Mouse (Mus musculus): ENCODE results near the gene Padi4. TPM values are rescaled to one million over a fixed set of nuclear protein-coding genes. Genes with fewer than 3 reads are reported as not detected.
A peak's percentile ranks its signal among the peaks of the same experiment; 100 is the strongest.

Padi4 gene
- polyA plus RNA-seq, 1 experiment from 2014 or later = 2.1 TPM

GRCm38 (mm10) chr4:140775876-140776275, 1.8 kb upstream of the Padi4 start:
- Histone ChIP-seq H3K27ac (ENCODE audit: low read depth) (no peak overlapping the region), H3K27me3 (ENCODE audit: insufficient read depth, low read length) (no peaks in the 10 kb centered on the region), H3K4me1 (ENCODE audit: insufficient read depth) (no peaks in the 10 kb centered on the region), H3K9ac (no peak overlapping the region), H3K4me3 (ENCODE audit: low read depth, low read length) (no peak overlapping the region), H3K36me3 (ENCODE audit: insufficient read depth) (no peaks in the 10 kb centered on the region), H3K9me3 (ENCODE audit: low read depth, low read length) (no peaks in the 10 kb centered on the region), H3K4me2 (no peak overlapping the region)
- DNase-seq (no peak), ATAC-seq (ENCODE audit: insufficient read depth) (no peak)
- no peak for TF ChIP-seq CTCF (IDR thresholded peaks at IDR 0.05; ENCODE audit: low read depth)
- 68% methylated on average over 10 of the region's 10 CpGs for WGBS

GRCm38 (mm10) chr4:140774893-140775292, 857 bp upstream of the Padi4 start:
- no peak overlapping the region for H3K4me3 ChIP-seq (ENCODE audit: low read depth, low read length)
- no peak overlapping the region for H3K4me2 ChIP-seq
- DNase-seq = no peak
- H3K27me3 ChIP-seq (ENCODE audit: insufficient read depth, low read length) = no peaks in the 10 kb centered on the region
- no peak overlapping the region for H3K9ac ChIP-seq
- no peaks in the 10 kb centered on the region for H3K9me3 ChIP-seq (ENCODE audit: low read depth, low read length)
- H3K27ac ChIP-seq (ENCODE audit: low read depth) = no peak overlapping the region
- no peaks in the 10 kb centered on the region for H3K36me3 ChIP-seq (ENCODE audit: insufficient read depth)
- no peak for TF ChIP-seq CTCF (IDR thresholded peaks at IDR 0.05; ENCODE audit: low read depth)
- no peak for ATAC-seq (ENCODE audit: insufficient read depth)
- H3K4me1 ChIP-seq (ENCODE audit: insufficient read depth) = no peaks in the 10 kb centered on the region
- 87% methylated on average over 9 of the region's 9 CpGs for whole genome bisulfite sequencing

DNA sequence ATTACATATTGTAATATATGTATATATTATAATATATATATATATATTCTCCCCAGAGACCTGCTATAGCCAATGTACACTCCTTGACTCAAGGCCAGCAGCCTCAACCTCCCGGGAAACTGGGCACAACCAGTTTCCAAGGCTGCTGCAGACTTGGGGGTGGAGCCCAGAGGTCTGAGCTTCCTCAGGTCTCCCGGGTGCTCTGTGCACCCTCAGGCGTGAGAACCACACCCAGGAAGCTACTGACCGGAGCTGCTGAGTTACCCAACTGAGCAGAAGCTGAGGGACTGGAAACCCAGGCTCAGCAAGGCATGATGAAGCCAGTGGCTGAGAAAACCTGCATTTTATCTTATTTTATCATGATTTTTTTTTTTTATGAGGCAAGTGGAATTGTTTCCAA, 2.9 kb downstream of the Padi4 start:
- Histone ChIP-seq H3K9me3 (ENCODE audit: low read depth, low read length) (no peaks in the 10 kb centered on the region), H3K4me1 (ENCODE audit: insufficient read depth) (no peaks in the 10 kb centered on the region), H3K4me3 (ENCODE audit: low read depth, low read length) (no peak overlapping the region), H3K4me2 (no peak overlapping the region), H3K27ac (ENCODE audit: low read depth) (no peak overlapping the region), H3K9ac (no peak overlapping the region), H3K36me3 (ENCODE audit: insufficient read depth) (no peaks in the 10 kb centered on the region), H3K27me3 (ENCODE audit: insufficient read depth, low read length) (no peaks in the 10 kb centered on the region)
- 34% methylated on average over 4 of the region's 4 CpGs for WGBS
- no peak for TF ChIP-seq CTCF (IDR thresholded peaks at IDR 0.05; ENCODE audit: low read depth)
- no peak for ATAC-seq (ENCODE audit: insufficient read depth)
- DNase-seq = peak; percentile 19

DNA sequence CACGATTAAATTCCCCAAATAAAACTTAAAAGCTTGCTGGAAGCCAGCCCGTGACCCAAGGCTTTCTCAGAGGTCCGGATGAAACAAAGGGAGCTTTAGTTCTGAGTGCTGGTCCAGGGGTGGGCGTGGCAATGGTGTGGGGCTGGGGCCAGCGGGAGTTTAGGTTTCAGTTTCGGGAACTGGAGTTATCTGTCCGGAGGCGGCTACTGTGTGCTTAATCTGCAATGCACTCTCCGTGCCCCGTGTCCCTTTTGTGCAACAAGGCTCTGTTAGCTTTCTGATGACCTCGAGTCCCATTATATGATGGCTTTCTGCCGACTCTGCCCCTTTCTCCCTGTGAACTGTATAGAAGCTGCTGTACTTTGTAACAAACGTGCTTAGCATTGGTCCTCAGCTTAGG, 3.6 kb downstream of the Padi4 start:
- no peaks in the 10 kb centered on the region for H3K9me3 ChIP-seq (ENCODE audit: low read depth, low read length)
- 7% methylated on average over 13 of the region's 13 CpGs for WGBS
- ATAC-seq (ENCODE audit: insufficient read depth) (peak; percentile 77), DNase-seq (peak; percentile 76)
- H3K27ac ChIP-seq (ENCODE audit: low read depth) = 0 out of 2 replicates have a peak overlapping the region, but pooled peaks have one; percentile 58
- no peaks in the 10 kb centered on the region for H3K4me1 ChIP-seq (ENCODE audit: insufficient read depth)
- no peaks in the 10 kb centered on the region for H3K36me3 ChIP-seq (ENCODE audit: insufficient read depth)
- peak overlapping the region; percentile 47 for H3K9ac ChIP-seq
- H3K4me3 ChIP-seq (ENCODE audit: low read depth, low read length) = peak overlapping the region; percentile 22
- peak overlapping the region; percentile 55 for H3K4me2 ChIP-seq
- H3K27me3 ChIP-seq (ENCODE audit: insufficient read depth, low read length) = no peaks in the 10 kb centered on the region
- no peak for TF ChIP-seq CTCF (IDR thresholded peaks at IDR 0.05; ENCODE audit: low read depth)

- 77% methylated on average over 5 of the region's 5 CpGs for WGBS
- H3K4me1 ChIP-seq (ENCODE audit: insufficient read depth) = no peaks in the 10 kb centered on the region
- no peak overlapping the region for H3K9ac ChIP-seq
- no peak for DNase-seq
- no peak for ATAC-seq (ENCODE audit: insufficient read depth)
- TF ChIP-seq CTCF (IDR thresholded peaks at IDR 0.05; ENCODE audit: low read depth) = no peak
- no peak overlapping the region for H3K4me3 ChIP-seq (ENCODE audit: low read depth, low read length)
- H3K4me2 ChIP-seq = no peak overlapping the region
- H3K9me3 ChIP-seq (ENCODE audit: low read depth, low read length) = no peaks in the 10 kb centered on the region
- no peaks in the 10 kb centered on the region for H3K27me3 ChIP-seq (ENCODE audit: insufficient read depth, low read length)
- H3K36me3 ChIP-seq (ENCODE audit: insufficient read depth) = no peaks in the 10 kb centered on the region
- no peak overlapping the region for H3K27ac ChIP-seq (ENCODE audit: low read depth)
These were observed 5.1 kb downstream of the Padi4 start for GRCm38 (mm10) chr4:140768973-140769372.

DNA sequence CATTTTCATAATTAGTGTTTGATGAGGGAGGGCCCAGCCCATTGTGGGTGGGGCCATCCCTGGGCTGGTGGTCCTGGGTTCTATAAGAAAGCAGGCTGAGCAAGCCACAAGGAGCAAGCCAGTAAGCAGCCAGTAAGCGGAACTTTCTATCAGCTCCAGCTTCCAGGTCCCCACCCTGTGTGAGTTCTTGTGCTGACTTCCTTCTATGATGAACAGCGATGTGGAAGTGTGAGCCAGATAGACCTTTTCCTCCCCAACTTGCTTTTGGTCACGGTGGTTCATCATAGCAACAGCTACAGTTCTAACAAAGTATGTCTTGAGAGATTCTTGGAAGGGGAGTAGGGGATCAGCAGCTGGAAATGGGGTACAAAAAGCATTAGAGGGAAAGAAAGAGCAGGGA, 8.1 kb downstream of the Padi4 start:
- no peak overlapping the region for H3K4me3 ChIP-seq (ENCODE audit: low read depth, low read length)
- no peaks in the 10 kb centered on the region for H3K36me3 ChIP-seq (ENCODE audit: insufficient read depth)
- ATAC-seq (ENCODE audit: insufficient read depth) = no peak
- WGBS = 73% methylated on average over 3 of the region's 3 CpGs
- no peaks in the 10 kb centered on the region for H3K4me1 ChIP-seq (ENCODE audit: insufficient read depth)
- no peak overlapping the region for H3K4me2 ChIP-seq
- no peaks in the 10 kb centered on the region for H3K9me3 ChIP-seq (ENCODE audit: low read depth, low read length)
- DNase-seq = no peak
- TF ChIP-seq CTCF (IDR thresholded peaks at IDR 0.05; ENCODE audit: low read depth) = no peak
- no peak overlapping the region for H3K9ac ChIP-seq
- H3K27me3 ChIP-seq (ENCODE audit: insufficient read depth, low read length) = no peaks in the 10 kb centered on the region
- H3K27ac ChIP-seq (ENCODE audit: low read depth) = no peak overlapping the region

DNA sequence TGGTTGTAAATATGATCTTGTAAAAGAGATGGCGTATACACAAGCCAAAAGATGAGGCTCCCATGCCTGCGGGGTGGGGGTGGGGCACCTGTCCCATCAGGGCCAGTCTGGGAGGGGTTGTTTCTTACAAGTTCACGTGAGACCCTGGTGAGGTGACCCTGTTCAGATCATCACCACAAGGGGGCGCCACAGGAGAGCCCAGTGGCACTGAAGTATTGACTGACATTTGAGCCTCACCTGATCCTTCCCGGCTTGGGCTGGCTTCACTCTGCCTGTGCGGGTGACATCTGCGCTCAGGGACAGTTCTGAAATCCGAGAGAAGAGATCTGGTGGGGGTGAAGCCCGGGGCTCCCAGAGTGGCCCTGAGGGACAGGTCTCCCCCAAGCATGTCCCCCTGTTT, 10.9 kb downstream of the Padi4 start:
- peak; percentile 72 for TF ChIP-seq CTCF (IDR thresholded peaks at IDR 0.05; ENCODE audit: low read depth)
- Histone ChIP-seq H3K4me3 (ENCODE audit: low read depth, low read length) (no peak overlapping the region), H3K9me3 (ENCODE audit: low read depth, low read length) (no peaks in the 10 kb centered on the region), H3K4me1 (ENCODE audit: insufficient read depth) (no peaks in the 10 kb centered on the region), H3K27ac (ENCODE audit: low read depth) (no peak overlapping the region), H3K27me3 (ENCODE audit: insufficient read depth, low read length) (no peaks in the 10 kb centered on the region), H3K9ac (no peak overlapping the region), H3K4me2 (no peak overlapping the region), H3K36me3 (ENCODE audit: insufficient read depth) (no peaks in the 10 kb centered on the region)
- ATAC-seq (ENCODE audit: insufficient read depth) = no peak
- 14% methylated on average over 9 of the region's 9 CpGs for WGBS
- peak; percentile 70 for DNase-seq

GRCm38 (mm10) chr4:140761601-140762000, 12.4 kb downstream of the Padi4 start:
- DNase-seq = peak; percentile 72
- ATAC-seq (ENCODE audit: insufficient read depth) = no peak
- H3K9ac ChIP-seq = no peak overlapping the region
- 58% methylated on average over 7 of the region's 7 CpGs for WGBS
- H3K4me2 ChIP-seq = no peak overlapping the region
- no peak for TF ChIP-seq CTCF (IDR thresholded peaks at IDR 0.05; ENCODE audit: low read depth)
- H3K4me1 ChIP-seq (ENCODE audit: insufficient read depth) = no peaks in the 10 kb centered on the region
- no peaks in the 10 kb centered on the region for H3K9me3 ChIP-seq (ENCODE audit: low read depth, low read length)
- H3K36me3 ChIP-seq (ENCODE audit: insufficient read depth) = no peaks in the 10 kb centered on the region
- no peak overlapping the region for H3K27ac ChIP-seq (ENCODE audit: low read depth)
- H3K27me3 ChIP-seq (ENCODE audit: insufficient read depth, low read length) = no peaks in the 10 kb centered on the region
- no peak overlapping the region for H3K4me3 ChIP-seq (ENCODE audit: low read depth, low read length)
